Mouse (Mus musculus) midbrain, embryonic 10.5 days (tissue): ENCODE measurements around the gene Fam83f. TPM values are rescaled to one million over a fixed set of nuclear protein-coding genes. Genes with fewer than 3 reads are reported as not detected.
"Not testable (repeated sequence)": the region's sequence is repeated elsewhere in the genome, so short reads cannot be mapped to it uniquely, and the experiment has no call there.

Experiments
- DNase-seq: peaks from one replicate; pipeline ENCODE4 v3.0.0-alpha.2; 2017; ENCODE audit warnings: low spot score
- H3K27ac ChIP-seq: fragments of 300-500 bp; sonication (generic); replicated peaks from 2 replicates; pipeline ENCODE4 v1.5.1; 2016; ENCODE audit warnings: mild to moderate bottlenecking
- H3K27me3 ChIP-seq: fragments of 300-500 bp; sonication (generic); 2 replicates; pipeline ENCODE4 v1.6.1; 2016; ENCODE audit warnings: low read depth, mild to moderate bottlenecking; ENCODE audit not compliant: poor library complexity, severe bottlenecking
- H3K36me3 ChIP-seq: fragments of 300-500 bp; sonication (generic); 2 replicates; pipeline ENCODE4 v1.6.1; 2016; ENCODE audit warnings: mild to moderate bottlenecking, moderate library complexity
- H3K4me1 ChIP-seq: fragments of 300-500 bp; sonication (generic); 2 replicates; pipeline ENCODE4 v1.6.1; 2016
- H3K4me3 ChIP-seq: fragments of 300-500 bp; sonication (generic); 2 replicates; pipeline ENCODE4 v1.5.1; 2016; ENCODE audit warnings: mild to moderate bottlenecking, moderate library complexity
- H3K9me3 ChIP-seq: fragments of 300-500 bp; sonication (generic); replicated peaks from 2 replicates; pipeline ENCODE4 v1.6.1; 2016; ENCODE audit warnings: mild to moderate bottlenecking
- WGBS: fragments of 180-500 bp; shearing (Covaris S2); methylation state at CpG from one replicate; pipeline ENCODE4 v1.1.7; 2016; 5-methylcytosine and 5-hydroxymethylcytosine counted together
- polyA plus RNA-seq: library from polyadenylated mRNA; unstranded; fragments of >200 nt; fragmentation: Nextera tagmentation; extraction: Ambion mirVana; gene quantifications from 2 replicates; pipeline ENCODE4 v1.2.1, GENCODE M21; 2016

The Fam83f gene
- polyA plus RNA-seq, 1 experiment from 2014 or later = 0.64 TPM

GRCm38 (mm10) chr15:80716631-80717135 is 45.0 kb downstream of the Fam83f start:
- Histone ChIP-seq H3K9me3 (no peaks in the 10 kb centered on the region), H3K4me1 (peaks cover 11% of the 10 kb centered on the region), H3K27me3 (no peaks in the 10 kb centered on the region), H3K36me3 (no peaks in the 10 kb centered on the region), H3K27ac (no peak overlapping the region), H3K4me3 (no peak overlapping the region)
- WGBS = 85% methylated on average over 8 of the region's 8 CpGs
- no peak for DNase-seq

GRCm38 (mm10) chr15:80717431-80717830 is 45.8 kb downstream of the Fam83f start:
- Histone ChIP-seq H3K9me3 (no peaks in the 10 kb centered on the region), H3K4me1 (peaks cover 4% of the 10 kb centered on the region)

GRCm38 (mm10) chr15:80720249-80720648 is 48.6 kb downstream of the Fam83f start:
- Histone ChIP-seq H3K27me3 (no peaks in the 10 kb centered on the region), H3K9me3 (no peaks in the 10 kb centered on the region), H3K4me3 (no peak overlapping the region), H3K36me3 (no peaks in the 10 kb centered on the region), H3K4me1 (no peaks in the 10 kb centered on the region), H3K27ac (no peak overlapping the region)
- WGBS = 83% methylated on average over 5 of the region's 5 CpGs
- DNase-seq = no peak

More at GRCm38 (mm10) chr15:80717431-80717830, 45.8 kb downstream of the Fam83f start:
- no peak overlapping the region for H3K27ac ChIP-seq
- WGBS = 63% methylated on average over 1 of the region's 1 CpGs
- DNase-seq = no peak
- H3K4me3 ChIP-seq = no peak overlapping the region
- H3K36me3 ChIP-seq = no peaks in the 10 kb centered on the region
- H3K27me3 ChIP-seq = no peaks in the 10 kb centered on the region

GRCm38 (mm10) chr15:80721861-80722260 is 50.2 kb downstream of the Fam83f start:
- H3K27ac ChIP-seq = no peak overlapping the region
- H3K36me3 ChIP-seq = no peaks in the 10 kb centered on the region
- no peak overlapping the region for H3K4me3 ChIP-seq
- no peak for DNase-seq
- no peaks in the 10 kb centered on the region for H3K4me1 ChIP-seq
- H3K27me3 ChIP-seq = no peaks in the 10 kb centered on the region
- H3K9me3 ChIP-seq = no peaks in the 10 kb centered on the region
- 90% methylated on average over 6 of the region's 6 CpGs for WGBS

GRCm38 (mm10) chr15:80722366-80722765 is 50.7 kb downstream of the Fam83f start:
- no peaks in the 10 kb centered on the region for H3K4me1 ChIP-seq
- no peak for DNase-seq
- no peaks in the 10 kb centered on the region for H3K9me3 ChIP-seq
- H3K4me3 ChIP-seq = no peak overlapping the region
- no peaks in the 10 kb centered on the region for H3K27me3 ChIP-seq
- H3K36me3 ChIP-seq = no peaks in the 10 kb centered on the region
- H3K27ac ChIP-seq = no peak overlapping the region
- WGBS = 69% methylated on average over 3 of the region's 3 CpGs

GRCm38 (mm10) chr15:80729477-80729876 is 57.8 kb downstream of the Fam83f start:
- 70% methylated on average over 2 of the region's 2 CpGs for WGBS
- H3K4me3 ChIP-seq = no peak overlapping the region
- peaks cover 9% of the 10 kb centered on the region for H3K4me1 ChIP-seq
- H3K27ac ChIP-seq = no peak overlapping the region
- no peaks in the 10 kb centered on the region for H3K9me3 ChIP-seq
- DNase-seq = no peak
- no peaks in the 10 kb centered on the region for H3K36me3 ChIP-seq
- no peaks in the 10 kb centered on the region for H3K27me3 ChIP-seq

GRCm38 (mm10) chr15:80731043-80731442 is 59.4 kb downstream of the Fam83f start:
- Histone ChIP-seq H3K36me3 (no peaks in the 10 kb centered on the region), H3K27me3 (no peaks in the 10 kb centered on the region), H3K9me3 (no peaks in the 10 kb centered on the region), H3K4me3 (no peak overlapping the region), H3K4me1 (peaks cover 9% of the 10 kb centered on the region), H3K27ac (no peak overlapping the region)
- WGBS = 90% methylated on average over 1 of the region's 1 CpGs
- no peak for DNase-seq

- 82% methylated on average over 3 of the region's 3 CpGs for WGBS
- peaks cover 9% of the 10 kb centered on the region for H3K4me1 ChIP-seq
- H3K9me3 ChIP-seq = no peaks in the 10 kb centered on the region
- no peaks in the 10 kb centered on the region for H3K36me3 ChIP-seq
- no peak for DNase-seq
- no peaks in the 10 kb centered on the region for H3K27me3 ChIP-seq
- H3K27ac ChIP-seq = no peak overlapping the region
- H3K4me3 ChIP-seq = no peak overlapping the region
Measured at GRCm38 (mm10) chr15:80731511-80731910, 59.9 kb downstream of the Fam83f start.

- Histone ChIP-seq H3K4me1 (peaks cover 9% of the 10 kb centered on the region), H3K36me3 (no peaks in the 10 kb centered on the region), H3K9me3 (no peaks in the 10 kb centered on the region), H3K27me3 (no peaks in the 10 kb centered on the region), H3K27ac (no peak overlapping the region), H3K4me3 (no peak overlapping the region)
- DNase-seq = no peak
- 65% methylated on average over 4 of the region's 4 CpGs for WGBS
Measured at GRCm38 (mm10) chr15:80732266-80733030, 60.8 kb downstream of the Fam83f start.

GRCm38 (mm10) chr15:80735300-80735699 is 63.7 kb downstream of the Fam83f start:
- no peaks in the 10 kb centered on the region for H3K9me3 ChIP-seq
- H3K4me3 ChIP-seq = no peak overlapping the region
- no peaks in the 10 kb centered on the region for H3K36me3 ChIP-seq
- H3K27me3 ChIP-seq = no peaks in the 10 kb centered on the region
- no peak overlapping the region for H3K27ac ChIP-seq
- 92% methylated on average over 3 of the region's 3 CpGs for WGBS
- DNase-seq = no peak
- peaks cover 9% of the 10 kb centered on the region for H3K4me1 ChIP-seq

- WGBS = 95% methylated on average over 4 of the region's 4 CpGs
- H3K4me3 ChIP-seq, H3K9me3 ChIP-seq, H3K4me1 ChIP-seq, DNase-seq, H3K27ac ChIP-seq, H3K27me3 ChIP-seq, H3K36me3 ChIP-seq: not testable (repeated sequence)
Measured at GRCm38 (mm10) chr15:80735708-80736107, 64.1 kb downstream of the Fam83f start.

- no peak overlapping the region for H3K27ac ChIP-seq
- H3K27me3 ChIP-seq = no peaks in the 10 kb centered on the region
- H3K4me1 ChIP-seq = peaks cover 8% of the 10 kb centered on the region
- no peaks in the 10 kb centered on the region for H3K9me3 ChIP-seq
- no peak overlapping the region for H3K4me3 ChIP-seq
- WGBS = 71% methylated on average over 1 of the region's 1 CpGs
- H3K36me3 ChIP-seq = no peaks in the 10 kb centered on the region
- DNase-seq = no peak
Measured at GRCm38 (mm10) chr15:80736553-80736952, 64.9 kb downstream of the Fam83f start.

GRCm38 (mm10) chr15:80738244-80738643 is 66.6 kb downstream of the Fam83f start:
- 91% methylated on average over 2 of the region's 2 CpGs for WGBS
- H3K4me3 ChIP-seq = no peak overlapping the region
- H3K27ac ChIP-seq = no peak overlapping the region
- no peak for DNase-seq
- H3K4me1 ChIP-seq = no peaks in the 10 kb centered on the region
- no peaks in the 10 kb centered on the region for H3K9me3 ChIP-seq
- no peaks in the 10 kb centered on the region for H3K27me3 ChIP-seq
- no peaks in the 10 kb centered on the region for H3K36me3 ChIP-seq
